Mouse (Mus musculus): ENCODE measurements around the gene Tmc6.

DNA sequence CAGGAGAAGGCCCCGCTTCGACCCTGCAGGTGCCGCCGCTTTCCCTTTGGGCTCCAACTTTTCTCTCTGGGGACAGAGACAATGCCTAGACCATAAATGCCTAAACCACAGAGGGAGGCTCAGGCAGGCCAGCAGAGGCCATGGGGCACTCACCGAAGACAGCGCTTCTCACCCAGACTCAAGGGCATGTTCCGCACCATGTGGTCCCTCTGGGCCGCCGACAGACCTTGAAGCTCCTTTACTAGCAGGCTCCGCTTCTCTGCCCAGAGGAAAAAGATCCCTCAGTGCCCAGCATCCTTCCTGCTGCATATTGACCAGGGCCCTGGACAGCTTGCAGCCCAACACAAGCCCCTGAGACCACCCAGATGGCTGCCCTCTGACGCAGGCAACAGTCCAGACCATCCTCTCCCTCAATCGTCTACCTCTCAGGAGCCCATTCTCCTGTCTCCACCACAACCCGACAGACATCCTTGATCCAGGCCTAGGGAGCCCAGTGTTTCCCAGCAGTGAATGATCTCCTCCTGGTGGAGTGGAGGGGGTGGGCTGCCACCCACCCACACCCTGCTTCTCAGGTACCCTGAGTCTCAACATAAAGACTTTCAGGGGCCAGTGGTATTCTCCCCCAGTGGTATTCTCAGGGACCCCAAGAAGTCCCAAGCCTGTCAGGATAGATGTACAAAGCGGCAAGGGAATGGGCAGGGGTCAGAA, 5.8 kb downstream of the Tmc6 start:
- no peak for TF ChIP-seq POLR2A (IDR thresholded peaks at IDR 0.05; ENCODE audit: low read depth, low read length)
- no peak for TF ChIP-seq HCFC1 (IDR thresholded peaks at IDR 0.05; ENCODE audit: low read depth, low read length)

All from CH12.LX (cell line).